Mouse (Mus musculus): ENCODE measurements around the gene Pde4d.

Pde4d gene

GRCm38 (mm10) chr13:109837453-109837852, 1387.7 kb downstream of the Pde4d start:
- CTCF ChIA-PET = interaction anchor here in 2 of 4 experiments (0.6 to 1.8 kb wide), 4 partner anchors 61 to 188 kb away, joined by 3 to 8 read pairs (median 4); no protein-coding TSS in a partner anchor
- POLR2A ChIA-PET = interaction anchor here in 3 of 4 experiments (0.9 to 3.3 kb wide), 22 partner anchors 9 to 558 kb away, joined by 3 to 22 read pairs (median 4); partner anchors contain the start of gene Plk2 (in 1 of the 3)

DNA sequence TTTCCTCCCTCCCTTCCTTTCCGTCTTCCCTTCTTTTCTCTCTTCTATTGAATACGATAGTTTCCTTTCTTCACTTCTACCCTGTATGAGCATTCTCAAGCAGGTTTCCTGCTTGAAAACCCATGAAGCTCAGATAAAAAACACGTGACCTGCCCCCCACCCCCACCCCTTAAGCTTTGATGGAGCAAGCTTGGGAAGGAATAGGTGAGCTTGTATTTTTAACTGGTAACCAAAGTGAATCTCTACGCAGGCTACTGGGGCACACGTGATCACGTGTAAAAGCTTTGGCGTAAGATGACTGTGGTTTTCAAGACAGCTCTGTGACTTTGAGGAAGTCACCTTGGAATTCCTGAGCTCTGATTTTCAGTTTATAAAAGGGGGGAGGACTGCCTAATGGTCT, 1388.2 kb downstream of the Pde4d start:
- ChIA-PET CTCF (interaction anchor here in 3 of 4 experiments (0.6 to 1.8 kb wide), 5 partner anchors 61 to 188 kb away, joined by 3 to 8 read pairs (median 5); no protein-coding TSS in a partner anchor), POLR2A (interaction anchor here in 3 of 4 experiments (0.6 to 3.3 kb wide), 25 partner anchors 8 to 557 kb away, joined by 3 to 22 read pairs (median 4); partner anchors contain the start of gene Plk2 (in 1 of the 3))

DNA sequence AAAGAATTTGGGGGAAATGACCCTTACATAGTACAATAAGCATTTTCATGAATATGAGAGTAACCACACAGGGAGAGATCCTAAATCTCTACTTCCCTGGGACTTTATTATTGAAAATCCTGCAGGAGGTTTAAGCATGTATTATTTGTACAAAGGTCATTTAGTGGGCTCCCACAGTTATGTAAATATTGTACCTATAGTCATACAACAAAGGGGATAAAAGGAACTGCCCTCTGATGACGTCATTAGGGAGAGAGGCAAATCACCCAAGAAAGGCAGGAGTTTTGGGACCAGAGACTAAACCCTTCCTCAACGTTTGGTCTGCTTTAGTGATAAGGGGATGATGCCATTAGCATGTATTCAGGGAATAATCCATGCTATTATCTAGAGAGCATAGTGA, 1390.5 kb downstream of the Pde4d start:
- POLR2A ChIA-PET = interaction anchor here in 2 of 4 experiments (0.7 to 3.3 kb wide), 7 partner anchors 10 to 202 kb away, joined by 3 to 12 read pairs (median 5); no protein-coding TSS in a partner anchor
- CTCF ChIA-PET = no interaction called here

- POLR2A ChIA-PET = interaction anchor here in 1 of 4 experiments (0.6 to 1.7 kb wide), 4 partner anchors 9 to 32 kb away, joined by 3 to 7 read pairs (median 4); no protein-coding TSS in a partner anchor
- CTCF ChIA-PET = interaction anchor here in 1 of 4 experiments (0.5 kb wide), 1 partner anchor 22 kb away, joined by 4 read pairs; no protein-coding TSS in a partner anchor
Measured at GRCm38 (mm10) chr13:109841140-109841822, 1391.5 kb downstream of the Pde4d start.

DNA sequence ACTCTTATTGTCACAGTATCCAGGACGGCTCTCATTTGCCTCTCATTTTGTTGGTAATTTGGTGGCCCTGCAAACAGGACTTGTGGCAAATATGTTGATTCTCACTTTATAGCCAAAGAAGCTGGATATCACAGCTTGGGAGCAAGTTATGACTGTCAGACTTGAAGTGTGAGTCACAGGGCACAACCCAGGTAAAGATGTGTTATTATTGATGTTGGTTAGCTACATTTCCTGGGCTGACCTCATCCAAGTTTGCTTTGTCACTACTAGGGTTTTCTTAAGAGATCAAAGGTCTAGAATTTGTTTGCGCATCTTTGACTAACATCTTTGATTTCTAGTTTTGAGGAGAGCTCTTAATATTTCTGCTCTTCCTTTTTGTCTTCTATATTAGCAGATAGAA, 1393.2 kb downstream of the Pde4d start:
- POLR2A ChIA-PET = no interaction called here
- CTCF ChIA-PET = no interaction called here

DNA sequence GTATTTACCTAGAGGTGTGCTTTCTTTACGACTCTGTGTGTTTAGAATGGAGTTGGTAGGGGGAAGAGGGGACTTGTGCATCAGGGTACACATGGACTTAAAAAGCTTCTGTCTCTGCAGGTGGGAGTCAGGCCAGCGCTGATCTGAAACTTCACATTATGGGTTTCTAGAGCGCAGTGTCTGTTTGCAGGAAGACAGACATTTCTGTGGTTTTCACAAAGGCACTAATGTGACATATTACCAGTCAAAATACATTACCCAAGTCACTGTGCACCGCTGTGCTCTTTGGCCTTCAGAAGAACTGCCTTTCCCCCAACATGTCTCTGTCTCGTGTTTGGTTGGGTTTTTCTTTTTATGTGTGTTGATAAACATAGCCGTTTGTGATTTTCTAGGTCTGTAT, 1395.1 kb downstream of the Pde4d start:
- CTCF ChIA-PET = no interaction called here
- POLR2A ChIA-PET = interaction anchor here in 2 of 4 experiments (0.6 to 1.7 kb wide), 5 partner anchors 22 to 70 kb away, joined by 3 to 4 read pairs (median 3); no protein-coding TSS in a partner anchor

DNA sequence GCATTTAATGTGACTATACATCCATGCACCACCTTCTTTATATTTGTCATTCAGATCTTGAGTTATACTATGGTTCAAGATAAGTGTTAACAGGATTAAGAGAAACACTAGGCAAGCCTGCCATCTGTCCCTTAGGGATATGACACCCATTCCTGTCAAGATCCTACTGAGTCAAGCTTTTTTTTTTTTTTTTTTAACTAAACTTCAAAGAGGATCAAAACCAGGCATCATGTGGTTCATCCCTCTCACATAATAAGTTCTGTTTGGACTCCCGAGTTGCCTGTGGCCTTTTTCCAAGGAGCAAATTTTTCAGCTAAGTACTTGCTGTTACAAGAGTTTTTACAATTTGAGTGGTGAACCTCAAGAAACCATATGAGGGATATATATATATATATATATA, 1414.1 kb downstream of the Pde4d start:
- POLR2A ChIA-PET = interaction anchor here in 2 of 4 experiments (0.7 to 1.1 kb wide), 3 partner anchors 14 to 50 kb away, joined by 3 read pairs; no protein-coding TSS in a partner anchor
- CTCF ChIA-PET = interaction anchor here in 2 of 4 experiments (0.6 to 0.8 kb wide), 2 partner anchors 23 to 36 kb away, joined by 3 to 4 read pairs; no protein-coding TSS in a partner anchor

GRCm38 (mm10) chr13:109864311-109864710, 1414.6 kb downstream of the Pde4d start:
- CTCF ChIA-PET = no interaction called here

DNA sequence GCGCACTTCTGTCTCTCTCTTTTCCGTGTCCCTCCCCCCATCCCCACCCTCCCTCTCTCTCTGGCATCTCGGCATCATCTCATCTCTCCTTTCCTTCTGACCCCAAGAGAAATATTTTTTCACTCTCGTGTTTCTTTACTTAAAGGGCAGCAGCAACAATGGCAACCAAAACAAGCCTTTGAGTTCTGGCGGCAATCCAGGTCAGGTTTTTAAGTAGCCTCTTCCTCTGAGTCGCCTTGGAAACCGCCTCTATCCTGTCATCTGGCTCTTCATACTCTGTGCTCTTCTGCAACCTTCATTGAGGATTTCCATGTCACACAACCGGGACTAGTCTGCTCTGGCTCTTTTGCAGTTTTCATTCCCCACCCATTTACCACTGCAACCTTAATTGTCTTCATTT, 1430.6 kb downstream of the Pde4d start:
- ChIA-PET POLR2A (no interaction called here), CTCF (no interaction called here)

More at GRCm38 (mm10) chr13:109864311-109864710, 1414.6 kb downstream of the Pde4d start:
- POLR2A ChIA-PET = interaction anchor here in 1 of 4 experiments (1.0 to 1.3 kb wide), 4 partner anchors 14 to 50 kb away, joined by 3 to 4 read pairs (median 3); no protein-coding TSS in a partner anchor

- ChIA-PET CTCF (no interaction called here), POLR2A (no interaction called here)
Measured at GRCm38 (mm10) chr13:109881161-109881857, 1431.6 kb downstream of the Pde4d start.

GRCm38 (mm10) chr13:109883636-109884035, 1433.9 kb downstream of the Pde4d start:
- CTCF ChIA-PET = interaction anchor here in 1 of 4 experiments (0.6 kb wide), 1 partner anchor 20 kb away, joined by 3 read pairs; no protein-coding TSS in a partner anchor
- POLR2A ChIA-PET = no interaction called here

- ChIA-PET POLR2A (interaction anchor here in 1 of 4 experiments (1.3 kb wide), 1 partner anchor 36 kb away, joined by 3 read pairs; no protein-coding TSS in a partner anchor), CTCF (no interaction called here)
Measured at GRCm38 (mm10) chr13:109884812-109885211, 1435.1 kb downstream of the Pde4d start.

GRCm38 (mm10) chr13:109888293-109888692, 1438.5 kb downstream of the Pde4d start:
- ChIA-PET CTCF (interaction anchor here in 1 of 4 experiments (0.6 kb wide), 1 partner anchor 42 kb away, joined by 5 read pairs; no protein-coding TSS in a partner anchor), POLR2A (interaction anchor here in 1 of 4 experiments (0.5 kb wide), 1 partner anchor 25 kb away, joined by 3 read pairs; no protein-coding TSS in a partner anchor)

DNA sequence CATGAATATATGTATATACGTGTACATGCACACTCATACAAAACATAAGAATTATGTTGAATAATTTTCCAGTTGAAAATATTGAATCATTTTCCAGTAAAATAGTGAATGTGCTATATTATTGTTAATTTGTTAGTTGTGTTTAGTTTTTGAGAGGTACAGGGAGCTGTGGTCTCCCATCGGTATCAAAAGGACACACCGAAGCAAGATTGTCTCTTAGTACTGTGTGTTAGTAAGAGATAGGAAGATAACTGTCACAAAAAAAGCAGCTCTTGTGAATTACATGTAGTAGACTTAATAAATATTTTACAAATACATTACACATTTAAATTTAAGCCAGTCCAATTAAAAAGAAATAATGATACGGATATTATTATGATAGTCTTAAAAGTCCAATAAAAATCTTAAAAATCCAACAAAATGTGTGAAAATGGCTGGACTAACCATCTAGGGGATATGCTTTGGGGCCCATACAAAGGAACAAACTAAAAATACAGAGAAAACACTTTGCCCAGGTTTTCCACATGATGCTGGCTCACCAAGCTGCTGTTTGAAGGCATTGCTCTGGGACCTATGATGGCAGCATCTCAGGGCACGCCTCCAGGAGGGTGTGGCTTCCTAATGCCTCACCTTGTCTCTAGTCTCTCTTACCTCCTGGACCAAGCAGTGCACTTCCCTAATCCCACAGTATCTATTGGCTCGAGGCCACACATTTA, 1441.6 kb downstream of the Pde4d start:
- ChIA-PET POLR2A (no interaction called here), CTCF (interaction anchor here in 1 of 4 experiments (1.0 kb wide), 1 partner anchor 132 kb away, joined by 3 read pairs; no protein-coding TSS in a partner anchor)

DNA sequence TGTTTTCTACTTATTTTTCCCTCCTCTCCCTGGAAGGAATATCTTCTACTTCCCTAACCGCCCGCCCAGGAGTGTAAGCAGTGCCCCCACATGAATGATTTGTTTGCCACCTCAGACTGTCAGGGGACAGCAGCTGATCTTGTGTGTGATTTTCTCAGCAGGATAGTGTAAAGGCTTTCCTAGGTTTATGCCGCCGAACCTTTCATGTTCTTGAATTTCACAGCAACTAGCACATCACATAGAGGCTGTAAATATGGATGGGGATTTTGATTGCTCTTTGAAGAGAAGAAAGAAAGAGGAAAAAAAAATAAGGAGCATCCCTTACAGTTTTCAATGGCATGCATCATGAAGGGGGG, 1442.1 kb downstream of the Pde4d start:
- ChIA-PET POLR2A (no interaction called here), CTCF (interaction anchor here in 1 of 4 experiments (1.0 kb wide), 1 partner anchor 133 kb away, joined by 3 read pairs; no protein-coding TSS in a partner anchor)

GRCm38 (mm10) chr13:109899442-109900428, 1450.0 kb downstream of the Pde4d start:
- POLR2A ChIA-PET = interaction anchor here in 1 of 4 experiments (0.6 to 0.7 kb wide), 2 partner anchors 8 to 51 kb away, joined by 3 to 23 read pairs; no protein-coding TSS in a partner anchor
- CTCF ChIA-PET = interaction anchor here in 3 of 4 experiments (0.5 to 1.0 kb wide), 7 partner anchors 8 to 808 kb away, joined by 3 to 6 read pairs (median 3); no protein-coding TSS in a partner anchor

DNA sequence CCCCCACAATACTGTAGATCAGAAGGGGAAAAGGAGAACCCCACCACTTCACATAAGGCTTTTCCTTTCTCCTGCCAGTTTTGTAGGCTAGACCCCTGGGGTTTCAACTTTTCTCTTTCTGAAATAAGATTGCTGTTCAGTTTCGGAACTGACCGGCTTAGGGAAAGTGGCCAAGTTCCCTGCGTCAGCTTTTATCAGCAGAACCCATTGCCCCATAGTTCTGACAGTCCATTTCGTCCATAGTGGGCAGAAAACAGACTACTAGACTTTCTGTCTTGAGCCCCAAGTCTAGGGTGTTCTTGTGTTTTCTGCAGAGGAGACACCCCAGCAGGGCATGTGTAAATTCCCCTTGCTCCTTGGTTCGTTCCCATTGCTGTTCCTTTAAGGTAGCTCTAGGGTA, 1452.1 kb downstream of the Pde4d start:
- ChIA-PET CTCF (interaction anchor here in 1 of 4 experiments (0.6 kb wide), 1 partner anchor 283 kb away, joined by 3 read pairs; no protein-coding TSS in a partner anchor), POLR2A (interaction anchor here (0.6 to 1.7 kb wide), 9 partner anchors 17 to 123 kb away, joined by 3 to 4 read pairs (median 3); no protein-coding TSS in a partner anchor)
